Mouse (Mus musculus): Measurements from ENCODE around the gene Hras. TPM values are rescaled to one million over a fixed set of nuclear protein-coding genes. Genes with fewer than 3 reads are reported as not detected.

The Hras gene
- 82.1 and 91.7 TPM in 2 replicates for polyA plus RNA-seq (2012; rRNA removed)

- under 1% methylated on average over 32 of the region's 39 CpGs for WGBS
- peak; percentile 88 for DNase-seq (ENCODE audit: low read depth, low spot score)
Measured at GRCm38 (mm10) chr7:141193948-141194347, at the start of gene Hras, which contains the start of gene Lrrc56. Gene Hras (minus strand): TSS chr7:141194005. Gene Lrrc56 (plus strand): TSS chr7:141194157.

- WGBS, result 81% methylated on average over 10 of the region's 10 CpGs
- no peak for DNase-seq (ENCODE audit: low read depth, low spot score)
Measured at GRCm38 (mm10) chr7:141231551-141231950, 37.7 kb upstream of the Hras start.

- 81% methylated on average over 3 of the region's 3 CpGs for WGBS
- DNase-seq (ENCODE audit: low read depth, low spot score), result no peak
Measured at GRCm38 (mm10) chr7:141231111-141231510, 37.3 kb upstream of the Hras start.

- 84% methylated on average over 4 of the region's 4 CpGs for WGBS
- DNase-seq (ENCODE audit: low read depth, low spot score), result no peak
Measured at GRCm38 (mm10) chr7:141230570-141230969, 36.8 kb upstream of the Hras start.

- DNase-seq (ENCODE audit: low read depth, low spot score), result no peak
- WGBS, result 25% methylated on average over 6 of the region's 6 CpGs
Measured at GRCm38 (mm10) chr7:141229702-141230101, 35.9 kb upstream of the Hras start.

- DNase-seq (ENCODE audit: low read depth, low spot score), result peak; percentile 66
- under 1% methylated on average over 76 of the region's 76 CpGs for WGBS
Measured at GRCm38 (mm10) chr7:141228279-141229067, 34.7 kb upstream of the Hras start, which contains the start of gene Phrf1. Gene Phrf1 (plus strand): TSS chr7:141228784.

- no peak for DNase-seq (ENCODE audit: low read depth, low spot score)
- 82% methylated on average over 4 of the region's 4 CpGs for WGBS
Measured at GRCm38 (mm10) chr7:141227796-141228195, 34.0 kb upstream of the Hras start.

GRCm38 (mm10) chr7:141226535-141226934 is 32.7 kb upstream of the Hras start:
- DNase-seq (ENCODE audit: low read depth, low spot score), result no peak

GRCm38 (mm10) chr7:141222696-141223215 is 29.0 kb upstream of the Hras start:
- DNase-seq (ENCODE audit: low read depth, low spot score), result no peak
- 91% methylated on average over 4 of the region's 4 CpGs for WGBS

More at GRCm38 (mm10) chr7:141226535-141226934, 32.7 kb upstream of the Hras start:
- whole genome bisulfite sequencing, result 89% methylated on average over 6 of the region's 6 CpGs

GRCm38 (mm10) chr7:141222126-141222467 is 28.3 kb upstream of the Hras start:
- DNase-seq (ENCODE audit: low read depth, low spot score), result no peak
- 4% methylated on average over 8 of the region's 8 CpGs for WGBS

- DNase-seq (ENCODE audit: low read depth, low spot score), result peak; percentile 95
- 10% methylated on average over 44 of the region's 44 CpGs for WGBS
Measured at GRCm38 (mm10) chr7:141221249-141222125, 27.7 kb upstream of the Hras start.

GRCm38 (mm10) chr7:141220377-141220776 is 26.6 kb upstream of the Hras start:
- 45% methylated on average over 1 of the region's 1 CpGs for WGBS
- DNase-seq (ENCODE audit: low read depth, low spot score), result no peak

GRCm38 (mm10) chr7:141219558-141220099 is 25.8 kb upstream of the Hras start:
- no peak for DNase-seq (ENCODE audit: low read depth, low spot score)
- 47% methylated on average over 1 of the region's 1 CpGs for WGBS

- 41% methylated on average over 5 of the region's 5 CpGs for WGBS
- DNase-seq (ENCODE audit: low read depth, low spot score), result no peak
Measured at GRCm38 (mm10) chr7:141218557-141219133, 24.8 kb upstream of the Hras start.

- 42% methylated on average over 3 of the region's 3 CpGs for WGBS
- no peak for DNase-seq (ENCODE audit: low read depth, low spot score)
Measured at GRCm38 (mm10) chr7:141218141-141218540, 24.3 kb upstream of the Hras start.

- WGBS, result 77% methylated on average over 17 of the region's 17 CpGs
- DNase-seq (ENCODE audit: low read depth, low spot score), result no peak
Measured at GRCm38 (mm10) chr7:141217343-141218013, 23.7 kb upstream of the Hras start.

- DNase-seq (ENCODE audit: low read depth, low spot score), result no peak
- 43% methylated on average over 11 of the region's 11 CpGs for WGBS
Measured at GRCm38 (mm10) chr7:141216894-141217293, 23.1 kb upstream of the Hras start.

GRCm38 (mm10) chr7:141215880-141216733 is 22.3 kb upstream of the Hras start:
- peak; percentile 97 for DNase-seq (ENCODE audit: low read depth, low spot score)
- 1% methylated on average over 42 of the region's 42 CpGs for WGBS
